9 mouse cellular contexts compared by ENCODE assay signal in the genomic region with DNA sequence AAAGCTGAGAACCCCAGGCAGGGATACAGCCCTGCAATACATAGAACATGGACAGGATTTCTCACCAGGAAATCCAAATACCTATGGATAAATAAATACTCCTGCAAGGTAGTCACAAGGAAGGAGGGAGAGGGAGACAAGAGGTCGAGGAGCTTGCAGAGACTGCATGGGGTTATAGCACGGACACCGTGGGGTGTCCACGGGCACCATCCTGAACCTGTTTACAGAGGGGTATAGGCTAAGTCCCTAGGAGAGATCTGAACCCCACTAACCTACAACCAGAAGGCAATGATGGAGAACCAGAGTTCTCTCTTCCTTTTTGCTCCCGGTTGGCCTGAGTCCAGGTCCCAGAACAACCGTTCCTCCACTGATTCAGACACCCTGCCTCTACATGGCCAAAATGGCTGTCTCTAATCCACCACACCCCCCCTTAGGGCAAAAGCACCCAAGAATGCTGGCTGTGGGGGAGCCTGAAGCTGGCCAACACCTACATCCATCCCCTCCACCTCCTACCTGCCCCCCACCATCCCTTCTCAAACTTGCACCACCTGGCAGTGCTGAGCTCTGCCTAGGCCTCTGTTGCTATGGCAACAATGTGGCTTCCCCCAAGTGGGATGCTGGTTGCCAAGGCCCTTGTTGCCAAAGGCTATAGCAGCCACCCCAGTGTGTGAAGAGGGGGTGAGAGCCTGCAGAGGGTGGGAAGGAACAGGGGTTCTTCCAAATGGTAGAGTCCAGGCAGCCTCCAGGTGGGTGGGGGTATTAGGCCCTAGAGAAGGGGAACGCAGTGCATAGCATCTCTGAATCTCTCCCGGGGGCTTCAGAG.
DNase-seq lines count a peak whose midpoint lies in the region; ATAC-seq lines count a peak whose summit lies in the region.
"Had no signal": no experiment of that assay in that cellular context is flagged by ENCODE, and none has a peak within 500 bp of the region (broad histone marks: within the 10 kb centered on the region; RNA-seq: fewer than 3 reads in every experiment).

No protein-coding gene starts in this region.

- no peak overlapping the region for H3K4me2 ChIP-seq in intestine, embryonic 15.5 days (replicated peaks)
- no peak overlapping the region for H3K4me2 ChIP-seq in intestine, embryonic 16.5 days (ENCODE audit: low read depth, low read length)
- H3K4me2 ChIP-seq in hindbrain, embryonic 12.5 days (replicated peaks), result peak overlapping the region; percentile 17
- H3K4me2 ChIP-seq in limb, embryonic 12.5 days, result no peak overlapping the region
- H3K4me2 ChIP-seq: lung, embryonic 15.5 days had no signal

- no peak overlapping the region for H3K4me3 ChIP-seq in intestine, embryonic 15.5 days (replicated peaks)
- H3K4me3 ChIP-seq in intestine, embryonic 16.5 days (ENCODE audit: low read length), result no peak overlapping the region
- no peak overlapping the region for H3K4me3 ChIP-seq in hindbrain, embryonic 12.5 days
- H3K4me3 ChIP-seq in limb, embryonic 12.5 days (replicated peaks), result no peak overlapping the region
- H3K4me3 ChIP-seq: lung, embryonic 15.5 days had no signal

- no peaks in the 10 kb centered on the region for H3K27me3 ChIP-seq in intestine, embryonic 15.5 days (replicated peaks)
- H3K27me3 ChIP-seq in intestine, embryonic 16.5 days (replicated peaks; ENCODE audit: control insufficient read depth, insufficient read depth, low read length), result no peaks in the 10 kb centered on the region
- no peaks in the 10 kb centered on the region for H3K27me3 ChIP-seq in hindbrain, embryonic 12.5 days
- H3K27me3 ChIP-seq in limb, embryonic 12.5 days, result no peaks in the 10 kb centered on the region
- H3K27me3 ChIP-seq: lung, embryonic 15.5 days had no signal

- H3K4me1 ChIP-seq in intestine, embryonic 15.5 days (replicated peaks), result peaks cover 3% of the 10 kb centered on the region; the same call in 1 of the 2 replicates
- H3K4me1 ChIP-seq in intestine, embryonic 16.5 days (ENCODE audit: control insufficient read depth, insufficient read depth, low read length), result peaks cover 2% of the 10 kb centered on the region; the same call in 1 of the 2 replicates
- peaks cover 44% of the 10 kb centered on the region for H3K4me1 ChIP-seq in hindbrain, embryonic 12.5 days
- H3K4me1 ChIP-seq in limb, embryonic 12.5 days (replicated peaks), result peaks cover 39% of the 10 kb centered on the region
- H3K4me1 ChIP-seq: lung, embryonic 15.5 days had no signal

- H3K36me3 ChIP-seq in intestine, embryonic 15.5 days, result no peaks in the 10 kb centered on the region
- H3K36me3 ChIP-seq in intestine, embryonic 16.5 days (ENCODE audit: control insufficient read depth, insufficient read depth, low read length), result no peaks in the 10 kb centered on the region
- H3K36me3 ChIP-seq in hindbrain, embryonic 12.5 days, result no peaks in the 10 kb centered on the region
- peaks cover 9% of the 10 kb centered on the region for H3K36me3 ChIP-seq in limb, embryonic 12.5 days
- H3K36me3 ChIP-seq: lung, embryonic 15.5 days had no signal

- H3K9me3 ChIP-seq in intestine, embryonic 15.5 days, result no peaks in the 10 kb centered on the region
- no peaks in the 10 kb centered on the region for H3K9me3 ChIP-seq in intestine, embryonic 16.5 days (ENCODE audit: control insufficient read depth, low read length)
- H3K9me3 ChIP-seq in hindbrain, embryonic 12.5 days (replicated peaks), result no peaks in the 10 kb centered on the region
- H3K9me3 ChIP-seq in limb, embryonic 12.5 days, result no peaks in the 10 kb centered on the region
- H3K9me3 ChIP-seq: lung, embryonic 15.5 days had no signal

- no peak for ATAC-seq in intestine, embryonic 15.5 days
- no peak for ATAC-seq in intestine, embryonic 16.5 days
- peak; percentile 73 for ATAC-seq in hindbrain, embryonic 12.5 days (ENCODE audit: low FRiP score)
- ATAC-seq in limb, embryonic 12.5 days (ENCODE audit: insufficient number of reproducible peaks, insufficient read depth, low FRiP score, low TSS enrichment, low read depth), result no peak
- no peak for ATAC-seq in cerebellum, adult (ENCODE audit: insufficient number of reproducible peaks, low FRiP score, low TSS enrichment)
- ATAC-seq in megakaryocyte progenitor cell, adult 5-6 weeks (replicated peaks; ENCODE audit: poor library complexity), result no peak

- WGBS in intestine, embryonic 15.5 days, result 82% methylated on average over 8 of the region's 8 CpGs
- WGBS in intestine, embryonic 16.5 days, result 80% methylated on average over 8 of the region's 8 CpGs
- WGBS in hindbrain, embryonic 12.5 days, result 73% methylated on average over 8 of the region's 8 CpGs
- WGBS in limb, embryonic 12.5 days, result 78% methylated on average over 8 of the region's 8 CpGs

- H3K9ac ChIP-seq in intestine, embryonic 15.5 days, result peak overlapping the region; percentile 29; the same call in 1 of the 2 replicates
- H3K9ac ChIP-seq in intestine, embryonic 16.5 days (ENCODE audit: low read depth, low read length), result no peak overlapping the region
- H3K9ac ChIP-seq in hindbrain, embryonic 12.5 days, result no peak overlapping the region; the same call in 1 of the 2 replicates
- H3K9ac ChIP-seq in limb, embryonic 12.5 days (replicated peaks), result peak overlapping the region; percentile 40
- H3K9ac ChIP-seq: lung, embryonic 15.5 days had no signal

- peak; percentile 69 to 80 for DNase-seq in right cerebral cortex, postnatal 36 days (ENCODE audit: low spot score in 2 of 2)
- DNase-seq in lung, postnatal 25 days (ENCODE audit: low spot score), result no peak

- H3K27ac ChIP-seq in intestine, embryonic 15.5 days, result no peak overlapping the region
- H3K27ac ChIP-seq in intestine, embryonic 16.5 days (ENCODE audit: low read length), result no peak overlapping the region
- peak overlapping the region; percentile 81 for H3K27ac ChIP-seq in hindbrain, embryonic 12.5 days
- peak overlapping the region; percentile 23; the same call in 1 of the 2 replicates for H3K27ac ChIP-seq in limb, embryonic 12.5 days
- H3K27ac ChIP-seq: lung, embryonic 15.5 days had no signal

Comparison
In these comparisons a context has a peak if more than half of its experiments do, and no peak if none do; other contexts are left out.
1. H3K9ac ChIP-seq: peak in intestine, embryonic 15.5 days (single experiment) and limb, embryonic 12.5 days (single experiment); none in intestine, embryonic 16.5 days (single experiment) and hindbrain, embryonic 12.5 days (single experiment).
2. H3K27ac ChIP-seq: peak in hindbrain, embryonic 12.5 days (single experiment) and limb, embryonic 12.5 days (single experiment); none in intestine, embryonic 15.5 days (single experiment) and intestine, embryonic 16.5 days (single experiment).